Mouse (Mus musculus): ENCODE data around the gene Cd19. TPM values are rescaled to one million over a fixed set of nuclear protein-coding genes. Genes with fewer than 3 reads are reported as not detected.
"Not testable (repeated sequence)": the region's sequence is repeated elsewhere in the genome, so short reads cannot be mapped to it uniquely, and the experiment has no call there.

The Cd19 gene
- total and polyA plus RNA-seq, 2 experiments, result 0.18 to 1.7 TPM

GRCm38 (mm10) chr7:126396298-126397119 is 18.2 kb downstream of the Cd19 start, which contains the start of gene Nfatc2ip:
Gene Nfatc2ip (minus strand): TSS chr7:126396737.
- Histone ChIP-seq H3K9ac (ENCODE audit: low read depth, low read length) (peak within 1 kb of the TSS; percentile 83), H3K27ac (replicated peaks; ENCODE audit: insufficient read depth, low read depth, low read length) (no peak within 1 kb of the TSS), H3K27me3 (ENCODE audit: control insufficient read depth, insufficient read depth, low read length) (no peaks in the 10 kb centered on the region), H3K4me1 (ENCODE audit: control insufficient read depth, insufficient read depth, low read length) (peaks cover 5% of the 10 kb centered on the region), H3K79me2 (ENCODE audit: control insufficient read depth, insufficient read depth, low read length) (peaks cover 3% of the 10 kb centered on the region; the same call in 1 of the 2 replicates), H3K36me3 (ENCODE audit: control insufficient read depth, insufficient read depth, low read length) (no peaks in the 10 kb centered on the region), H3K4me3 (ENCODE audit: insufficient read depth, low read depth, low read length) (peak within 1 kb of the TSS; percentile 89)
- TF ChIP-seq CTCF (IDR thresholded peaks at IDR 0.05; ENCODE audit: low read depth, low read length) (no peak), POLR2A (IDR thresholded peaks at IDR 0.05; ENCODE audit: extremely low read depth, insufficient read depth, low read length) (peak; percentile 75)
- WGBS, result under 1% methylated on average over 59 of the region's 59 CpGs
- peak; percentile 98 for DNase-seq (ENCODE audit: extremely low read depth, low read depth, low spot score)

- WGBS, result 96% methylated on average over 7 of the region's 7 CpGs
- H3K4me3 ChIP-seq (ENCODE audit: insufficient read depth, low read depth, low read length); H3K9ac ChIP-seq (ENCODE audit: low read depth, low read length); DNase-seq (ENCODE audit: extremely low read depth, low read depth, low spot score); H3K4me1 ChIP-seq (ENCODE audit: control insufficient read depth, insufficient read depth, low read length); H3K79me2 ChIP-seq (ENCODE audit: control insufficient read depth, insufficient read depth, low read length); H3K27me3 ChIP-seq (ENCODE audit: control insufficient read depth, insufficient read depth, low read length); H3K27ac ChIP-seq (replicated peaks; ENCODE audit: insufficient read depth, low read depth, low read length): not testable (repeated sequence)
- H3K36me3 ChIP-seq (ENCODE audit: control insufficient read depth, insufficient read depth, low read length), result peaks cover 14% of the 10 kb centered on the region; the same call in 1 of the 2 replicates
Observed at GRCm38 (mm10) chr7:126392086-126392884, 22.4 kb downstream of the Cd19 start.

GRCm38 (mm10) chr7:126388185-126388584 is 26.5 kb downstream of the Cd19 start:
- no peak overlapping the region for H3K27ac ChIP-seq (replicated peaks; ENCODE audit: insufficient read depth, low read depth, low read length)
- peaks cover 23% of the 10 kb centered on the region for H3K36me3 ChIP-seq (ENCODE audit: control insufficient read depth, insufficient read depth, low read length)
- no peaks in the 10 kb centered on the region for H3K79me2 ChIP-seq (ENCODE audit: control insufficient read depth, insufficient read depth, low read length)
- H3K4me1 ChIP-seq (ENCODE audit: control insufficient read depth, insufficient read depth, low read length), result no peaks in the 10 kb centered on the region
- WGBS, result 100% methylated on average over 1 of the region's 1 CpGs
- H3K27me3 ChIP-seq (ENCODE audit: control insufficient read depth, insufficient read depth, low read length), result no peaks in the 10 kb centered on the region
- H3K9ac ChIP-seq (ENCODE audit: low read depth, low read length), result no peak overlapping the region
- DNase-seq (ENCODE audit: extremely low read depth, low read depth, low spot score), result no peak
- H3K4me3 ChIP-seq (ENCODE audit: insufficient read depth, low read depth, low read length), result no peak overlapping the region
- TF ChIP-seq POLR2A (IDR thresholded peaks at IDR 0.05; ENCODE audit: extremely low read depth, insufficient read depth, low read length) (no peak), CTCF (IDR thresholded peaks at IDR 0.05; ENCODE audit: low read depth, low read length) (no peak)

- Histone ChIP-seq H3K36me3 (ENCODE audit: control insufficient read depth, insufficient read depth, low read length) (peaks cover 12% of the 10 kb centered on the region), H3K9ac (ENCODE audit: low read depth, low read length) (no peak overlapping the region), H3K79me2 (ENCODE audit: control insufficient read depth, insufficient read depth, low read length) (no peaks in the 10 kb centered on the region), H3K27me3 (ENCODE audit: control insufficient read depth, insufficient read depth, low read length) (no peaks in the 10 kb centered on the region), H3K27ac (replicated peaks; ENCODE audit: insufficient read depth, low read depth, low read length) (no peak overlapping the region), H3K4me1 (ENCODE audit: control insufficient read depth, insufficient read depth, low read length) (no peaks in the 10 kb centered on the region), H3K4me3 (ENCODE audit: insufficient read depth, low read depth, low read length) (no peak overlapping the region)
- DNase-seq (ENCODE audit: extremely low read depth, low read depth, low spot score), result no peak
- TF ChIP-seq CTCF (IDR thresholded peaks at IDR 0.05; ENCODE audit: low read depth, low read length) (no peak), POLR2A (IDR thresholded peaks at IDR 0.05; ENCODE audit: extremely low read depth, insufficient read depth, low read length) (no peak)
- 87% methylated on average over 5 of the region's 5 CpGs for WGBS
Observed at GRCm38 (mm10) chr7:126383565-126383964, 31.1 kb downstream of the Cd19 start.

GRCm38 (mm10) chr7:126377278-126378158 is 37.2 kb downstream of the Cd19 start, which contains the start of gene Spns1:
Gene Spns1 (minus strand): TSS chr7:126377450.
- peak within 1 kb of the TSS; percentile 72 for H3K4me3 ChIP-seq (ENCODE audit: insufficient read depth, low read depth, low read length)

More at GRCm38 (mm10) chr7:126377278-126378158, 37.2 kb downstream of the Cd19 start, which contains the start of gene Spns1:
- WGBS, result under 1% methylated on average over 33 of the region's 33 CpGs
- Histone ChIP-seq H3K27me3 (ENCODE audit: control insufficient read depth, insufficient read depth, low read length) (no peaks in the 10 kb centered on the region), H3K79me2 (ENCODE audit: control insufficient read depth, insufficient read depth, low read length) (peaks cover 6% of the 10 kb centered on the region; the same call in 1 of the 2 replicates), H3K9ac (ENCODE audit: low read depth, low read length) (peak within 1 kb of the TSS; percentile 74), H3K4me1 (ENCODE audit: control insufficient read depth, insufficient read depth, low read length) (peaks cover 7% of the 10 kb centered on the region), H3K27ac (replicated peaks; ENCODE audit: insufficient read depth, low read depth, low read length) (peak within 1 kb of the TSS; percentile 2), H3K36me3 (ENCODE audit: control insufficient read depth, insufficient read depth, low read length) (no peaks in the 10 kb centered on the region)
- DNase-seq (ENCODE audit: extremely low read depth, low read depth, low spot score), result peak; percentile 93
- TF ChIP-seq POLR2A (IDR thresholded peaks at IDR 0.05; ENCODE audit: extremely low read depth, insufficient read depth, low read length) (peak; percentile 52; the same call in 1 of the 2 replicates), CTCF (IDR thresholded peaks at IDR 0.05; ENCODE audit: low read depth, low read length) (peak; percentile 84)
